Mouse (Mus musculus) liver, postnatal 0 days (tissue): ENCODE results near the gene Herpud1. TPM values are rescaled to one million over a fixed set of nuclear protein-coding genes. Genes with fewer than 3 reads are reported as not detected.

Experiments used
- ATAC-seq: fragments of 200-750 bp; cut with Nextera tagmentation; 2 replicates; pipeline ENCODE4 v1.8.0; 2017; ENCODE audit warnings: mild to moderate bottlenecking, moderate library complexity
- DNase-seq: peaks from one replicate; pipeline ENCODE4 v3.0.0-alpha.2; 2016
- H3K27ac ChIP-seq: fragments of 300-500 bp; sonication (generic); 2 replicates; pipeline ENCODE4 v1.5.1; 2014; ENCODE audit warnings: antibody characterized with exemption, moderate library complexity, mild to moderate bottlenecking, low read depth
- H3K27me3 ChIP-seq: fragments of 300-500 bp; sonication (generic); 2 replicates; pipeline ENCODE4 v1.6.1; 2014; ENCODE audit warnings: low read length, control low read depth, mixed read lengths; ENCODE audit not compliant: insufficient read depth
- H3K36me3 ChIP-seq: fragments of 300-500 bp; sonication (generic); replicated peaks from 2 replicates; pipeline ENCODE4 v1.6.1; 2014; ENCODE audit warnings: mild to moderate bottlenecking, control low read depth, low read length, moderate library complexity, mixed read lengths; ENCODE audit not compliant: insufficient read depth
- H3K4me1 ChIP-seq: fragments of 300-500 bp; sonication (generic); 2 replicates; pipeline ENCODE4 v1.6.1; 2014; ENCODE audit warnings: antibody characterized with exemption, mild to moderate bottlenecking, control low read depth; ENCODE audit not compliant: insufficient read depth
- H3K4me2 ChIP-seq: fragments of 300-500 bp; sonication (generic); 2 replicates; pipeline ENCODE4 v1.6.1; 2014; ENCODE audit warnings: low read depth, mild to moderate bottlenecking, low read length, moderate library complexity, mixed read lengths
- H3K4me3 ChIP-seq: fragments of 300-500 bp; sonication (generic); 2 replicates; pipeline ENCODE4 v1.5.1; 2014; ENCODE audit warnings: low read depth, low read length
- H3K9ac ChIP-seq: fragments of 300-500 bp; sonication (generic); replicated peaks from 2 replicates; pipeline ENCODE4 v1.6.1; 2014; ENCODE audit warnings: mild to moderate bottlenecking, moderate library complexity
- H3K9me3 ChIP-seq: fragments of 300-500 bp; sonication (generic); 2 replicates; pipeline ENCODE4 v1.6.1; 2016; ENCODE audit warnings: mild to moderate bottlenecking, control low read depth, low read length, mixed read lengths
- CTCF ChIP-seq: sonication (generic); IDR thresholded peaks from 2 replicates; pipeline ENCODE4 v1.5.1; 2016; ENCODE audit warnings: antibody characterized with exemption, low read depth
- EP300 ChIP-seq: IDR thresholded peaks from 2 replicates; pipeline ENCODE4 v1.6.1; 2016; ENCODE audit warnings: antibody characterized with exemption, low read depth, mild to moderate bottlenecking
- WGBS: fragments of 180-500 bp; shearing (Covaris S2); extraction: QIAGEN DNeasy Blood & Tissue Kit; methylation state at CpG from one replicate; pipeline ENCODE4 v1.1.7; 2014; ENCODE audit not compliant: insufficient replicate concordance; 5-methylcytosine and 5-hydroxymethylcytosine counted together
- polyA plus RNA-seq: library from polyadenylated mRNA; unstranded; fragments of >200 nt; fragmentation: Nextera tagmentation; extraction: Ambion mirVana; gene quantifications from 2 replicates; pipeline ENCODE4 v1.2.1, GENCODE M21; 2015

The Herpud1 gene
- polyA plus RNA-seq, 1 experiment from 2014 or later, result 269 TPM

DNA sequence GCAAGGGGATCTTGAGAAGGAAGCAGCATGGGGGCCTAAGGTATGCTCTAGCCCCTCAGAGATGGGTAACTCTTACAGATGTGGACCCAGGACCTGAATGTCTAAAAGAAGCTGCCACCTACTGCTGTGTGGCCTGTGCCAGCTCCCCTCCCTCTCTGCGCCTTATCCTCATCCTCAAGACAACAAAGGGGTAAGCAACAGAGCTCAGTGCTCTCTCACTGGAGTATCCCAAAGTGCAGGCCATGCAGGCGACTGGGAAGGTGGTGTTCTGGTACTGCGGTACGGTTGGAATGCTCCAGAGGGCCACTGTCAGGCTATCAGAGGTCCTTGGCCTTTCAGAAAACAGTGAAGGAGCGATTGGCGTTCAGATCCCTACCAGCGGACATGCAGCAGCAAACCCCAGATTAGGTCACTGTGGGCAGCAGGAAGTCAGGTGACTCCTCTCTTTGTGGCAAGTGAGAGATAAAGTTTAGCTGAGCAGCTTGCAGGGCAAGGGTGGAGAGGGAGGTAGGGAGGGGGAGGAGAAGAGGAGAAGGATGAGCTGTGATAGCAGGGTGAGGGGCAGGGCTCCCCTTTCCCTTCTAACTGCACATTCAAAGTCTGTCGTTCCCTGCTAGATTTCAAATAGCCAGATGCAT is 22.3 kb downstream of the Herpud1 start:
- peaks cover 5% of the 10 kb centered on the region; the same call in 1 of the 2 replicates for H3K4me1 ChIP-seq
- H3K27me3 ChIP-seq, result no peaks in the 10 kb centered on the region
- no peaks in the 10 kb centered on the region for H3K9me3 ChIP-seq
- ATAC-seq, result no peak
- no peak overlapping the region for H3K4me2 ChIP-seq
- WGBS, result 32% methylated on average over 8 of the region's 8 CpGs
- no peak for DNase-seq
- no peaks in the 10 kb centered on the region for H3K36me3 ChIP-seq
- H3K4me3 ChIP-seq, result no peak overlapping the region
- H3K27ac ChIP-seq, result no peak overlapping the region
- H3K9ac ChIP-seq, result no peak overlapping the region
- TF ChIP-seq CTCF (no peak), EP300 (no peak)

DNA sequence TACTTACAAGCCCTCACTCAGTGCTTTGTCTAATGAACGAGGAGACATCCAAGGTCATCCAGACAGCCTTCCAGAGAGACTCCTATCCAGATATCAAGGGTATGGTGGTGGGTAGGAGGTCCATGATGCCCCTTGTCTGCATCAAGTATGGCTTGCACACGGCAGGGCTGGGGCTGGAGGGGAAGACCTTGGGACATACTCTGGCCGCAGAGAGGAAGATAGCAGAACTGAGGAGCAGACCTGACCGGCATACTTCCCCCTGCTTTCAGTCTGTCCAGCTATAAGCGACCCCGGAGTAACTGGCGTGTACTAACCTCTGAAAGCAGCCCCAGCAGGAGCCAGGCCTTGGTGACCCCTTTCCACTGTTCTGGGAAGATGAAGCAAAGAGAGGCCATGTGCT is 23.3 kb downstream of the Herpud1 start:
- H3K36me3 ChIP-seq, result no peaks in the 10 kb centered on the region
- H3K27ac ChIP-seq, result no peak overlapping the region
- DNase-seq (no peak), ATAC-seq (no peak)
- H3K9ac ChIP-seq, result no peak overlapping the region
- H3K4me2 ChIP-seq, result no peak overlapping the region
- TF ChIP-seq CTCF, result no peak
- TF ChIP-seq EP300, result no peak
- H3K4me1 ChIP-seq, result peaks cover 5% of the 10 kb centered on the region; the same call in 1 of the 2 replicates
- no peaks in the 10 kb centered on the region for H3K27me3 ChIP-seq
- WGBS, result 79% methylated on average over 7 of the region's 7 CpGs
- no peak overlapping the region for H3K4me3 ChIP-seq
- no peaks in the 10 kb centered on the region for H3K9me3 ChIP-seq

DNA sequence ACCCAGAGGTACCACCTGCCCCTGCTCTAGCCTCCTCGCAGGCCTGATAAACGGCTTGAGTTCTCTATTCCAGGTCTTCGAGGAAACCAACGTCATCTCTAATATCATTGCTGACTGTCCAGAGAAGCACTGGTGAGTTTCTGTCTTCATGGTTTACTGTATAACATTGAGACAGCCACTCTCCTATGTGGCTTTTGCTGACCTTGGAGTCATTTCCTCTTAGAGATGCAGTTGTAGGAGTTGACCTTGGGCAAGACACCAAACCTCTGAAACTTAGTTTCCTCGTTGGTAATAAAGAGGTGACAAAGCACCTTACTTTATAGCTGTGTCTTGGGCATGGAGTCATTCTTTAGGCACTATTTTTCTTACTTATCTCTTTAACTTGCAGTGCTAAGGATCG is 26.3 kb downstream of the Herpud1 start:
- Histone ChIP-seq H3K4me1 (peaks cover 5% of the 10 kb centered on the region; the same call in 1 of the 2 replicates), H3K4me2 (no peak overlapping the region), H3K9me3 (no peaks in the 10 kb centered on the region), H3K27ac (no peak overlapping the region), H3K9ac (no peak overlapping the region), H3K4me3 (no peak overlapping the region), H3K36me3 (no peaks in the 10 kb centered on the region), H3K27me3 (no peaks in the 10 kb centered on the region)
- DNase-seq (no peak), ATAC-seq (no peak)
- WGBS, result 69% methylated on average over 6 of the region's 6 CpGs
- TF ChIP-seq CTCF, result no peak
- TF ChIP-seq EP300, result no peak

DNA sequence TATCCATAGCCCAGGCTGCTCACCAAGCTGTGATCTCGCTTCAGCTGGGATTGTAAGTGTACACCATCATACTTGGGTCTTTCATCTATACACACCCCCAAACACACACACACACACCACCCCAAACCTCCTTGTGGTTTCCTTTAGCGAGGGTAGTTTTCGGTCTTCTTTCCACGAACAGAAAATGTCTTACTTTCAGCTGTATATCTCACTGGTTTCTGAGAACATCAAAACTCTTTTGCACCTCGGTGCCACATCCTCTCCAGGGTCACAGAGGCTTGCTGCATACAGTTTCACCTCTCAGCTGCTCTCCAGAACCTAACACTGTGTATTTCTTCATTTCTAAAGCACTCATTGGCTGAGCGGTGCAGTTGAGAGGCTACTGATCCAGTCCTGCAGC is 27.3 kb downstream of the Herpud1 start:
- WGBS, result 63% methylated on average over 6 of the region's 6 CpGs
- H3K4me1 ChIP-seq, result peaks cover 3% of the 10 kb centered on the region; the same call in 1 of the 2 replicates
- no peak overlapping the region for H3K4me3 ChIP-seq
- no peak overlapping the region for H3K9ac ChIP-seq
- TF ChIP-seq CTCF (no peak), EP300 (no peak)
- no peak overlapping the region for H3K27ac ChIP-seq
- no peak for ATAC-seq
- H3K9me3 ChIP-seq, result no peaks in the 10 kb centered on the region
- H3K36me3 ChIP-seq, result no peaks in the 10 kb centered on the region
- no peaks in the 10 kb centered on the region for H3K27me3 ChIP-seq
- DNase-seq, result no peak
- no peak overlapping the region for H3K4me2 ChIP-seq

DNA sequence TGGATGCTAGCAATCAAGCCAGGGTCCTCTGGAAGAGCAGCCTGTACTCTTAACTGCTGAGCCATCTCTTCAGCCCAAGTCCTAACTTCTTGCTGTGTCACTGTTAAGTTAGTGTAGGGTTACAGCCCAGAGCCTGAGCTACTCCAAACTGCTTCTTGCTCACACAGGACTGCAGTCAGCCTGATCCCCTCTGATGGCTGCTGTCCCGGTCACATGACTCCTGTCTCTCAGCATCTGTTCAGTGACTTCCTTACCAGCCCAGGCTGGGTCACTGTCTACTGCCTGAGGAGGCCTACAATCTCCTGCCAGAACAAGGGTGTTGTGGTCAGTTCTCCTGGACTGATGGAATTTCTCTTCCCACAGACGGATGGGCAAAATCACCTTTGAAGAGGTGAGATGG is 29.0 kb downstream of the Herpud1 start:
- H3K4me2 ChIP-seq, result no peak overlapping the region
- DNase-seq (no peak), ATAC-seq (no peak)
- no peaks in the 10 kb centered on the region for H3K4me1 ChIP-seq
- WGBS, result 70% methylated on average over 2 of the region's 2 CpGs
- no peaks in the 10 kb centered on the region for H3K27me3 ChIP-seq
- H3K4me3 ChIP-seq, result no peak overlapping the region
- no peaks in the 10 kb centered on the region for H3K36me3 ChIP-seq
- TF ChIP-seq EP300, result no peak
- TF ChIP-seq CTCF, result no peak
- H3K9ac ChIP-seq, result no peak overlapping the region
- H3K27ac ChIP-seq, result no peak overlapping the region
- no peaks in the 10 kb centered on the region for H3K9me3 ChIP-seq

DNA sequence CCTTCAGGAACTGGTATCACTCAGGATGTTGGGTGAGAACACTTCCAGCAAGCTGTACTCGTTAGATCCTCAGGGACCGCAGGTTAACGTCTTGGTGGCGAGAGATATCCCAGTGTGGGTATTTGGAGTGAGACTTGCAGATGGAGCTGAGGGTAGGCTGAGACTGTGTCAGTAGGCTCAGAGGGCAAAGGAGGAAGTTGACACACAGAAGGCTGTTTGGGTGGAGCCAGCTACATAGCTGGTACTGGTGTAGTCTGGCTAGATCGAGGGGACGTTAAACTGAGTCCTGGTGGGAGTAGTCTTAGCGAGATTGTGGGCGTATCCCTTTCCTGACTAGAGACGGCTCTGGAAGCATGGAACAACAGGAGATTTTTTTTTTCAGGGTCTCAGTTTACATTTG is 31.8 kb downstream of the Herpud1 start:
- Histone ChIP-seq H3K4me3 (no peak overlapping the region), H3K4me2 (no peak overlapping the region), H3K9ac (no peak overlapping the region), H3K9me3 (no peaks in the 10 kb centered on the region), H3K27me3 (no peaks in the 10 kb centered on the region), H3K36me3 (no peaks in the 10 kb centered on the region), H3K4me1 (no peaks in the 10 kb centered on the region), H3K27ac (no peak overlapping the region)
- ATAC-seq (no peak), DNase-seq (no peak)
- WGBS, result 44% methylated on average over 9 of the region's 9 CpGs
- no peak for TF ChIP-seq CTCF
- no peak for TF ChIP-seq EP300

DNA sequence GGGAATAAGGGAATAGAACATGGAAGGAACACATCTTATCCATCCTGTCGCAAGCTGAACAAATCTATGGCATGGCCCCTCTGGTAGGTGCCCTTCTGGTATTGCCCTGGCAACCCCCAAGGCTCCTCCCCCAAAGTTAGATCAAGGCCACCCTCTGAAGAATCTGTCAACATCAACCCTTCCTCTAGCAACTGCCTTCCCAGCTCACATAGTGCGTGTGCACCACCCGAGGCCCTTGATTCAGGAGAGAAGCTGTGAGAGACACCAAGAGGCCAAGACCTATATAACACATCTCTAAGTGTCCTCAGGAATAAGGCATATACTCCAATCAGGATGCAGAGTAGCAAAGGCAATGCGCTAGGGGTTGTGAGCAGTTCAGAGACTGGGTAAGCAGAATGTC is 36.0 kb downstream of the Herpud1 start:
- Histone ChIP-seq H3K4me2 (no peak overlapping the region), H3K4me1 (no peaks in the 10 kb centered on the region), H3K27ac (no peak overlapping the region), H3K36me3 (no peaks in the 10 kb centered on the region), H3K27me3 (no peaks in the 10 kb centered on the region), H3K9ac (no peak overlapping the region), H3K9me3 (no peaks in the 10 kb centered on the region), H3K4me3 (no peak overlapping the region)
- WGBS, result 77% methylated on average over 4 of the region's 4 CpGs
- TF ChIP-seq EP300 (no peak), CTCF (no peak)
- no peak for DNase-seq
- no peak for ATAC-seq
